Mouse (Mus musculus): Measurements from ENCODE around the gene Clstn3.
"Not testable (repeated sequence)": the region's sequence is repeated elsewhere in the genome, so short reads cannot be mapped to it uniquely, and the experiment has no call there.

The Clstn3 gene

DNA sequence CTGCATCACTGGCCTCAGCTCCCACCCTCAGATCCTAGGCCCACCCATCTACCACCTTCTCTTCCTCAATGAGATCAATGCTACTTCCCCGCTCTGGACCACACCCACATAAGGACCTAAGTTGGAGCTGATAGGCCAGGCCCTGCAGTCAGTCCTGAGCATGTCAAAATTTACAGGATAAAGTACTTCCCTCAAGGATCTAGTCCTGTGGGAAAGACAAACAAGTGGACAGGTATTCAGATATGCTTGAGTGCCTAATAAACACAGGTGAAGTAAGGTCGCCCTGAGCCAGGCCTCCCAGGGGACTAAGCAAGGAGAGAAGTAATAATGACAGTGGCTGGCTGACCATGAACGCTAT, 15.0 kb upstream of the Clstn3 start:
- DNase-seq (ENCODE audit: low read depth in 2 of 2, low spot score in 2 of 2) = no peak

GRCm38 (mm10) chr6:124478874-124479572, 14.4 kb upstream of the Clstn3 start:
- DNase-seq (ENCODE audit: low read depth in 2 of 2, low spot score in 2 of 2) = no peak

- DNase-seq (ENCODE audit: low read depth in 2 of 2, low spot score in 2 of 2) = no peak
These were observed 13.5 kb upstream of the Clstn3 start for GRCm38 (mm10) chr6:124477922-124478651.

DNA sequence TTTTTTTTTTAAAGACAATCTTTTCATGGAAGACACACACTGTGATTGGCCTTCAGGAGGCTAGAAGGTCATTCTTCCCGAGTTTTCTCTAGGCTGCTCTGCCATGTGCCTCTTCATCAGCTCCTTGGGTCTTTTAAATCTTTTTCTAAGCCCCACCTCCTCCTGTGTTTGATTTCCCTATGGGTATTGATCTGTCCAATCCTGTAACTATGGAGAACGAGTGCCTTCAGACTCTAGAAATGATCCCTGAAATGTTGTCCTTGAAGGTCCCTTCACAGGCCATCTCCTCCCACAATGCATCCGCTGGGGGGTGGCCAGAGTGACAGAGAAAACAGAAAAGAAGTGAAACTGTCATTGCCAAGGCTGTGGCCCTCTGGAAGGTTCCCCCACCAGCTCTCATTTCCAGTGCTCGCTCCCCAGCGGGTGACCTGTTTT, 12.6 kb upstream of the Clstn3 start:
- DNase-seq (ENCODE audit: low read depth in 2 of 2, low spot score in 2 of 2) = no peak

GRCm38 (mm10) chr6:124476796-124477195, 12.2 kb upstream of the Clstn3 start:
- DNase-seq (ENCODE audit: low read depth in 2 of 2, low spot score in 2 of 2) = no peak

GRCm38 (mm10) chr6:124476216-124476615, 11.6 kb upstream of the Clstn3 start:
- no peak for DNase-seq (ENCODE audit: low read depth in 2 of 2, low spot score in 2 of 2)

DNA sequence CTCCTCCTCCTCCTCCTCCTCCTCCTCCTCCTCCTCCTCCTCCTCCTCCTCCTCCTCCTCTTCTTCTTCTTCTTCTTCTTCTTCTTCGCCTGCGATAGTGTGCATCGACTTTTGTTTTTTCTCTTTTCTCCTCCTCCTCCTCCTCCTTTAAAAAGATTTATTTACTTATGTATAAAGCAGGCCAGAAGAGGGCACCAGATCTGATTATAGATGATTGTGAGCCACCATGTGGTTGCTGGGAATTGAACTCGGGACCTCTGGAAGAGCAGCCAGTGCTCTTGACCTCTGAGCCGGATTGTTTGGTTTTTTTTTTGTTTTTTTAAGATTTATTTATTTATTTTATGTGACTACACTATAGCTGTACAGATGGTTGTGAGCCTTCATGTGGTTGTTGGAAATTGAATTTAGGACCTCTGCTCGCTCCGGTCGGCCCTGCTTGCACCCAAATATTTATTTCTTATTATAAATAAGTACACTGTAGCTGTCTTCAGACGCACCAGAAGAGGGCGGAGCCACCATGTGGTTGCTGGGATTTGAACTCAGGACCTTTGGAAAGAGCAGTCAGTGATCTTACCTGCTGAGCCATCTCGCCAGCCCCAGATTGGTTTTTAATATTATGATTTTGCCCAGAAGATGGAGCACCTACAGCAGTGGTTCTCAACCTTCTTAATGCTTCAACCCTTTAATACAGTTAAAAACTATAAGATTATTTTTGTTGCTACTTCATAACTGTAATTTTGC, 10.9 kb upstream of the Clstn3 start:
- not testable (repeated sequence) for DNase-seq (ENCODE audit: low read depth in 2 of 2, low spot score in 2 of 2)

DNA sequence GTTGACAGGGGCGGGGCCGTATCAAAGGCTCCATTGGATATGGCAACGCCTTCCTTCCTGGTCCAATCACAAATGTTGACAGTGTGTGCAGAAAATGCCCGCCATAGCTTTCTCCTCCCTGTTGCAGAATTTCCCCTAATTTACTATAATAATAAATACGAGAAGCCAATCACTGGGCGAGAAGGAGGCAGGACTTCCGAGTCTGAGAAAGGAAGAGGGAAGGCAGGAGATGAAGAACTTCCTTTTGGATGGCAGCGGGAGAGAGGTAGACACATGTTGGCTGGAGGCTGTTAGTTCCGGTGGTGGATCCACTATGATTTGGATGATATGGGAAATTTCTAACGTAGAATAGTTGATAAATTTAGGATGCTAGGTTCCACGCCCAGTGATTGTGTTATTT, 10.0 kb upstream of the Clstn3 start:
- DNase-seq (ENCODE audit: low read depth in 2 of 2, low spot score in 2 of 2) = no peak

DNA sequence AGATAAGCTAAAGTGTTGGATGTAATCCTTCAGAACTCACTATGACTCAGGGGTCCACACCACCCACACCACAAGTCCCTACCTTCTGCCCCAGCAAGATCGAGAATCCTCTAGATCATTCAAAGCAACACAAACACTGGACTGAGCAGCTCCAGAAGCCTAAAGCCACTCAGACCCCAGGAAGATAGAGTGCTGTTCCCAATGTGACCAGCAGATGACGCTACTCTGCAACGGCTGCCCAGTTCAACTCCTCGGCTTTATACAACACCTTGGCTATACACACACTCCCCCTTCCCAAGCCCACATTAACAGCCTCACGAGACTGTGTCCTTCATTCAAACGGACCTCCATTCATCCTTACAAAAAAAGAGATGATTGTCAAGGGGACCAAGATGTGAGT, 8.2 kb upstream of the Clstn3 start:
- peak; percentile 51 to 52 for DNase-seq (ENCODE audit: low read depth in 2 of 2, low spot score in 2 of 2)

GRCm38 (mm10) chr6:124471783-124472638, 7.4 kb upstream of the Clstn3 start:
- DNase-seq (ENCODE audit: low read depth in 2 of 2, low spot score in 2 of 2) = not testable (repeated sequence)

DNA sequence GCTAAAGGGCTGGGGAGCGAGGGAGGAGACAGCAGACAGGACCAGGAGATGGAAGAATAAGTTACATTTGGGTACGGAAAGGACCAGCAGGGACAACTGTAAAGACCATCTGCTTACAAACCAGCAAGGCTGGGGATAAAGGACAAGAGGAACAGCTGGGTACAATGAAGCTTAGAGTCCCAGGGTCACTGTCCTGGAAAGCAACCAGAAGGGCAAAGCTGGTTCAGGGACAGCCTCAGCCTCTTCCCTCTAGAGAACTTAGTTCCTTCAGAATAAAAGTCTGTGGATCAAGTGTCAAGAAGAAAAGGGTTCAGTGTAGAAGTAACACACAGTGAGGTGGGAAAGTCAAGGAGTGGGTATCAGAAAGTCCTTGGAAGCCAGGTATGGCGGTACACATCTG, 6.5 kb upstream of the Clstn3 start:
- no peak for DNase-seq (ENCODE audit: low read depth in 2 of 2, low spot score in 2 of 2)

DNA sequence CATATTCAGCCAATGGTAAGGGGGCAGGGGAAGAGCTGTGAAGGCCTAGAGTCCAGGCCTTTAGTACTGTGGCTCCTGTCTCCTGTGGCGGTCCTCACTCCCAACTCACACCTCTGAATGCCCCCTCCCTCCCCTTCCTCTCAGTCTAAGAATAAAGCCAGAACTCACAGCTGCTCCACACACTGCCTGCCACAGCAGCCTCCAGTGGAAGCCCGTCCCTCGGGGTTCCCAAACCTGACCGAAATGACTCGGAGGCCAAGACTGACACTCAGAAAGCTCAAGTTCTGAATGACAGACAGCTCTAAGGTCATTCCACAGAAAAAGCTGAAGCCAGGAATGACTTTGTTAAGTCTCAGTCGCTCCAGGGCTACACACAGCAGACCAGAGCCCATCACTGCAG, 1.1 kb upstream of the Clstn3 start:
- DNase-seq (ENCODE audit: low read depth in 2 of 2, low spot score in 2 of 2) = no peak

DNA sequence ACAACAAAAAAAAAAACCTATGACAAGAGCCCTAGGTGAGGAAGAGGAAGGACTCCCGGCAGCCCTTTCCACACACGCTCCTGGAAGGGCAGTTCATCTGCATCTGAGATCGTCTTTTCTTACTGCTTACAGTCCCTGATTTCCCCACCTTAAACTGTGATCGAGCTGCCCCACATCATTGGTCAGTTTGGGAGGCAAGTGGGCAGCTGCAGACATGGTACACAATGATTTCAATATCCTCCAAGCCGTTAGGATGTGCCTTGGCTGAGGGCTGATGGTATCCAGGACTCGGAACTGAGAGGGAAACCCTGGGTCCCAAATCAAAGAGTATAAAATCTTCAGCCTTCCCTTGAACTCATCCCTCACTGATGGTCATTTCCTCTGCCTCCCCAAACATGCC, 705 bp upstream of the Clstn3 start:
- DNase-seq (ENCODE audit: low read depth in 2 of 2, low spot score in 2 of 2) = no peak

GRCm38 (mm10) chr6:124463881-124464291, 708 bp downstream of the Clstn3 start:
- DNase-seq (ENCODE audit: low read depth in 2 of 2, low spot score in 2 of 2) = peak; percentile 9 to 28

DNA sequence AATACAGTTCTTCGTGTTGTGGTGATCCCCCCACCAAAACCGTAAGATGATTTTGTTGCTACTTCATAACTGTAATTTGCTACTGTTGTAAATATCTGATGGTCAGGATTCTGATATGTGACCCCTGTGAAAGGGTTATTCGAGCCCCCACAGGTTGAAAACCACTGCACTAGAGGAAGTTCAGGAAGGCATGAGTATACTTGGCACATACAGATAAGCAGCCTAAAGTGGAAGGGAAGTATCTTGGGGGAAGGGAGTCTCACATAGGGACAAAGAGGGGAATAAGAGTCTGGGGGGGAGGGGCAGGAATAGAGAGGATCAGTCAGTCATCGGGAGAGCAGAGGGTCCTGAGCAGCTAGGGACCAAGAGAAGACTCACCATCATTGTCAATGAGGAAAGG, 5.2 kb downstream of the Clstn3 start:
- DNase-seq (ENCODE audit: low read depth in 2 of 2, low spot score in 2 of 2) = no peak

GRCm38 (mm10) chr6:124458505-124458904, 6.1 kb downstream of the Clstn3 start:
- DNase-seq (ENCODE audit: low read depth in 2 of 2, low spot score in 2 of 2) = no peak

GRCm38 (mm10) chr6:124457827-124458226, 6.8 kb downstream of the Clstn3 start:
- no peak for DNase-seq (ENCODE audit: low read depth in 2 of 2, low spot score in 2 of 2)

DNA sequence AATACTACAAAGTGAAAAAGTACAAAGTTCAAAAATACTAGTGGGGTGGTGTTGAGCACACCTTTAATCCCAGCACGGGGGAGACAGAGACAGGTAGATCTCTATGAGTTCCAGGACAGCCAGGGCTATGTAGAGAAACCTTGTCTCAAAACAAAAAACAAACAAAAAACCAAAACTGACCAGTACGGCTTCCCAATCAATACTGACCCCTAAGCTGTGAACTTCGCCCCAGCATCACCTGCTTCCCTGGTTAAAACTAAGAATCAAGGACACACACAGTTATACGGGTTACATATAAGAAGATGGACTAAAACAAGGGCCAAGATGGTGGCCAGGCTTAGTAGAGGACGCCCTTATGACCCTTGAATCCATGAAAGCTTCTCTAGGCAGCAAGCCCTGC, 8.4 kb downstream of the Clstn3 start:
- no peak for DNase-seq (ENCODE audit: low read depth in 2 of 2, low spot score in 2 of 2)

- no peak for DNase-seq (ENCODE audit: low read depth in 2 of 2, low spot score in 2 of 2)
These were observed 10.8 kb downstream of the Clstn3 start for GRCm38 (mm10) chr6:124453756-124454155.

GRCm38 (mm10) chr6:124451995-124452394, 12.6 kb downstream of the Clstn3 start:
- DNase-seq (ENCODE audit: low read depth in 2 of 2, low spot score in 2 of 2) = no peak

Data from CD8-positive naive resting alpha-beta T cell, adult 2 months (primary cell).